ENCODE assay signal across 8 mouse cellular contexts in genomic region chr19:6942249-6942691, GRCm38 (mm10). TPM values are rescaled to one million over a fixed set of nuclear protein-coding genes. Genes with fewer than 3 reads are reported as not detected.
DNase-seq lines count a peak whose midpoint lies in the region; ATAC-seq lines count a peak whose summit lies in the region.

Gene Gpr137 (minus strand): TSS chr19:6942480.

- peaks cover 12% of the 10 kb centered on the region; the same call in 1 of the 2 replicates for H3K36me3 ChIP-seq in embryonic facial prominence, embryonic 14.5 days (ENCODE audit: control insufficient read depth, insufficient read depth, low read length)
- 0 out of 2 replicates have a peak, but pooled peaks cover 4% of the 10 kb centered on the region for H3K36me3 ChIP-seq in kidney, embryonic 14.5 days (ENCODE audit: control insufficient read depth, insufficient read depth, low read length)
- peaks cover 17% of the 10 kb centered on the region; the same call in 1 of the 2 replicates for H3K36me3 ChIP-seq in limb, embryonic 15.5 days

- WGBS in embryonic facial prominence, embryonic 14.5 days, result under 1% methylated on average over 27 of the region's 27 CpGs
- WGBS in kidney, embryonic 14.5 days, result under 1% methylated on average over 27 of the region's 27 CpGs
- under 1% methylated on average over 27 of the region's 27 CpGs for WGBS in limb, embryonic 15.5 days

- H3K27ac ChIP-seq in embryonic facial prominence, embryonic 14.5 days (replicated peaks; ENCODE audit: low read depth, low read length), result peak within 1 kb of the TSS; percentile 95
- peak within 1 kb of the TSS; percentile 98 for H3K27ac ChIP-seq in kidney, embryonic 14.5 days (ENCODE audit: low read depth, low read length)
- peak within 1 kb of the TSS; percentile 97 for H3K27ac ChIP-seq in limb, embryonic 15.5 days

- DNase-seq in 3T3-L1 (ENCODE audit: low read depth, low spot score), result peak; percentile 97
- peak; percentile 80 to 94 for DNase-seq in adrenal gland, postnatal 4 days (ENCODE audit: low spot score in 2 of 2)
- DNase-seq in embryonic facial prominence, embryonic 14.5 days (ENCODE audit: low spot score), result peak; percentile 97
- peak; percentile 97 for DNase-seq in heart, adult 8-10 months (ENCODE audit: low spot score)
- peak; percentile 78 to 87 for DNase-seq in monocyte, adult 2 months (ENCODE audit: low read depth in 1 of 2, low spot score in 2 of 2)
- DNase-seq in spleen, postnatal 36 days (ENCODE audit: low spot score in 2 of 2), result peak; percentile 95

- H3K4me1 ChIP-seq in embryonic facial prominence, embryonic 14.5 days (ENCODE audit: control insufficient read depth, insufficient read depth, low read length), result peaks cover 15% of the 10 kb centered on the region
- H3K4me1 ChIP-seq in kidney, embryonic 14.5 days (ENCODE audit: control insufficient read depth, insufficient read depth, low read length), result peaks cover 9% of the 10 kb centered on the region
- H3K4me1 ChIP-seq in limb, embryonic 15.5 days, result peaks cover 26% of the 10 kb centered on the region

- peak within 1 kb of the TSS; percentile 87 for H3K9ac ChIP-seq in embryonic facial prominence, embryonic 14.5 days (ENCODE audit: low read depth, low read length)
- peak within 1 kb of the TSS; percentile 86 for H3K9ac ChIP-seq in kidney, embryonic 14.5 days (ENCODE audit: low read depth, low read length)
- peak within 1 kb of the TSS; percentile 97 for H3K9ac ChIP-seq in limb, embryonic 15.5 days

- peak within 1 kb of the TSS; percentile 99 for H3K4me2 ChIP-seq in embryonic facial prominence, embryonic 14.5 days (ENCODE audit: low read depth, low read length)
- peak within 1 kb of the TSS; percentile 98 for H3K4me2 ChIP-seq in kidney, embryonic 14.5 days (replicated peaks; ENCODE audit: low read depth, low read length)
- H3K4me2 ChIP-seq in limb, embryonic 15.5 days, result peak within 1 kb of the TSS; percentile 96

- no peaks in the 10 kb centered on the region for H3K27me3 ChIP-seq in embryonic facial prominence, embryonic 14.5 days (replicated peaks; ENCODE audit: control insufficient read depth, insufficient read depth, low read length)
- no peaks in the 10 kb centered on the region for H3K27me3 ChIP-seq in kidney, embryonic 14.5 days (ENCODE audit: control insufficient read depth, insufficient read depth, low read length)
- no peaks in the 10 kb centered on the region for H3K27me3 ChIP-seq in limb, embryonic 15.5 days

- peak; percentile 93 for ATAC-seq in embryonic facial prominence, embryonic 14.5 days (ENCODE audit: low read depth)
- ATAC-seq in kidney, embryonic 14.5 days (ENCODE audit: low FRiP score, low TSS enrichment), result peak; percentile 91
- ATAC-seq in limb, embryonic 15.5 days (ENCODE audit: insufficient number of reproducible peaks, low FRiP score, low TSS enrichment, low read depth), result peak; percentile 85

- peak within 1 kb of the TSS; percentile 90 for H3K4me3 ChIP-seq in embryonic facial prominence, embryonic 14.5 days (ENCODE audit: low read depth, low read length)
- H3K4me3 ChIP-seq in kidney, embryonic 14.5 days (ENCODE audit: low read length), result peak within 1 kb of the TSS; percentile 88
- H3K4me3 ChIP-seq in limb, embryonic 15.5 days, result peak within 1 kb of the TSS; percentile 91

- no peaks in the 10 kb centered on the region for H3K9me3 ChIP-seq in embryonic facial prominence, embryonic 14.5 days (ENCODE audit: control insufficient read depth, low read length)
- H3K9me3 ChIP-seq in kidney, embryonic 14.5 days (ENCODE audit: control insufficient read depth, low read length), result no peaks in the 10 kb centered on the region
- no peaks in the 10 kb centered on the region for H3K9me3 ChIP-seq in limb, embryonic 15.5 days

RNA-seq across cellular contexts. Expression of gene Gpr137, which starts in this region (rescaled TPM):
- total RNA-seq in adrenal gland, postnatal 4 days (2021), result 10 to 100 TPM; 41.2 to 43.8 TPM
- 29.7 and 35.0 TPM in 2 replicates for polyA plus RNA-seq in embryonic facial prominence, embryonic 14.5 days (2014; fragmentation: Nextera tagmentation; extraction: Ambion mirVana)
- 10 to 100 TPM; 33.4 to 37.4 (median 35.7) TPM for total RNA-seq in heart, adult 8-10 months (2022)
- polyA plus RNA-seq in kidney, embryonic 14.5 days (2014; fragmentation: Nextera tagmentation; extraction: Ambion mirVana), result 23.3 and 27.4 TPM in 2 replicates
- 35.2 and 38.9 TPM in 2 replicates for polyA plus RNA-seq in limb, embryonic 15.5 days (2015; fragmentation: Nextera tagmentation; extraction: Ambion mirVana)

Comparison
In these comparisons a context has a peak if more than half of its experiments do, and no peak if none do; other contexts are left out.
1. Peak in every context shown above with its lines: DNase-seq, ATAC-seq, H3K4me3 ChIP-seq and H3K27ac ChIP-seq.